Mouse (Mus musculus): ENCODE results near the gene Foxj2.

- TF ChIP-seq CTCF (IDR thresholded peaks at IDR 0.05; ENCODE audit: borderline replicate concordance, extremely low read depth, insufficient read depth, insufficient read length) = no peak
- no peak for TF ChIP-seq POLR2A (IDR thresholded peaks at IDR 0.05; ENCODE audit: borderline replicate concordance, extremely low read depth, insufficient read depth, insufficient read length, poor library complexity, severe bottlenecking)
Measured at GRCm38 (mm10) chr6:122883603-122884002, 63.9 kb downstream of the Foxj2 start.

Data from brain, embryonic 14.5 days (tissue).